Mouse (Mus musculus) adrenal gland (tissue): ENCODE data around the gene Ptpdc1.

Source experiments
- intact Hi-C: fragments of 180-260 bp; cut with DNase I; formaldehyde crosslinking; loops from one replicate; pipeline ENCODE4 v1.15.1; 2025
- long read RNA-seq, 2 experiments: library from polyadenylated mRNA; unstranded; transcript quantifications; one replicate each; pipeline ENCODE4 v2.0.0; 2020; ENCODE audit warnings: borderline replicate concordance in 1 of 2; ENCODE audit not compliant: insufficient replicate concordance in 1 of 2

The Ptpdc1 gene
- long read RNA-seq, experiment 1, full-length matches to known transcripts: 2 of 6 reads
- long read RNA-seq, experiment 1, partial matches to known transcripts: 2 of 6 reads
- long read RNA-seq, experiment 1, other reads (novel, unspliced or antisense): 2 of 6 reads
- long read RNA-seq, experiment 2, full-length matches to known transcripts: 1 of 4 reads
- long read RNA-seq, experiment 2, partial matches to known transcripts: 1 of 4 reads
- long read RNA-seq, experiment 2, other reads (novel, unspliced or antisense): 2 of 4 reads

GRCm38 (mm10) chr13:48625433-48626184 lies at the start of gene Ptpdc1:
Gene Ptpdc1 (minus strand): TSS chr13:48625664.
- intact Hi-C loops: no loop called here

DNA sequence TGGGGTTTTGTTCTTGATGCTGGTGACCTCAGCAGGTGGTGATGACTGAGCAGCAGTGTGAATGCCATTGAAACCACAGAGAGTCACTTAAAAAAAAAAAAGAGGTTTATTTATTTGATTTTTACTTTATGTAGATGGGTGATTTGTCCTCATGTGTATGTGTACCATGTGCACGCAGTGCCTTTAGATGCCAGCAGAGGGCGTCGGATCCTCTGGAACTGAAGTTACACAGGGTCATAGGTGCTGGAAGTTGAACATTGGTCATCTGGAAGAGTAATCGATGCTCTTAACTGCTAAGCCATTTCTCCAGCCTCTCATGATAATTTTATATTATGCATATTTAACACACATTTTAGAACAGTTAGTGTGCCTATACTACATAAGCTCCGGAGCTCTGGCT lies 49.1 kb upstream of the Ptpdc1 start:
- intact Hi-C loops: no loop called here

GRCm38 (mm10) chr13:48672312-48672840 lies 46.9 kb upstream of the Ptpdc1 start:
- intact Hi-C loops: no loop called here

GRCm38 (mm10) chr13:48668976-48669534 lies 43.6 kb upstream of the Ptpdc1 start:
- intact Hi-C loops: no loop called here

- intact Hi-C loops: no loop called here
These were observed 42.9 kb upstream of the Ptpdc1 start for GRCm38 (mm10) chr13:48668091-48668975.

- intact Hi-C loops: no loop called here
These were observed 42.0 kb upstream of the Ptpdc1 start for GRCm38 (mm10) chr13:48667461-48667860.

DNA sequence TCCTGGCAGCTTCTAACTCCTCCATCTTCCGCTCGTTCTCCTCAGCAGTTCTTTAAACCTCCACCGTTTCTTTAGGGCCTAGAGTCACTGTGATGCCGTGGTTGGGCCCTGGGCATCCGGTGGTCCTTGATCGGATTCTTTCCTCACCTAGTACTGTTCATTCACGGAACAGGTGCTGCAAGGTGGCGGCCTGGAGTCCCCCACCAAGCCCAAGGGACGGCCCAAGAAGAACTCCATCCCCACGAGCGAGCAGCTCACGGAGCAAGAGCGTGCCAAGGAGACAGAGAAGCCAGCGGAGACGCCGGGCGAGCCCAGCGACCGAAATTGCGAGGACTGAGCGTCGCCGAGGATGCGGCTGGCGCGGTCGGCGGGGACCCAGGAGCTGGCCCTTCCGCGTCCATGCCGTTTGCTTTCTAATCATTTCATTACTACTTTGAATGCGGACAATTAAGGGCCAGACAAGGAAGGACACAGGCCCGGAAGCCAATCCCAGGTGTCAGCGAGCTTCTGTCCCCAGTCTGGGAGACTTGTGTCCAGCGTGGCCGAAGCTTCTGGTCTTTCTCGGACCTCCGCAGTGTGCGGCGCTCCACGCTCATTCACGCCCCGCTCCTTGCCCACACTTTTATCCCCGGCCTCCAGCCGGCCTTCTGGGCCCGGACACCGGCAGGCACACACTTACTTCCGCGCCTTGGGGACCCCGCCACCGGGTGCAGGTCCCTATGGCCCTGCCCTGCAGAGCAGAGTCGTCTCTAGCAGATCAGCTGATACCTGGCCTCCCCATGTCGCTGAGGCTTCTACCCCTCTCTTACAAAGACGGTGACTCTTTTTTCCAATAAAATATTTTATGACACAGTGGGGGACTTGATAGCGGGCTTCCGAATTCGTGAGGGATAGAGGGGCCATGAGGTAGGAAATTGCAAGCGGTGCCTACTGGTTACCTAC lies 40.5 kb upstream of the Ptpdc1 start:
- intact Hi-C loops: no loop called here

DNA sequence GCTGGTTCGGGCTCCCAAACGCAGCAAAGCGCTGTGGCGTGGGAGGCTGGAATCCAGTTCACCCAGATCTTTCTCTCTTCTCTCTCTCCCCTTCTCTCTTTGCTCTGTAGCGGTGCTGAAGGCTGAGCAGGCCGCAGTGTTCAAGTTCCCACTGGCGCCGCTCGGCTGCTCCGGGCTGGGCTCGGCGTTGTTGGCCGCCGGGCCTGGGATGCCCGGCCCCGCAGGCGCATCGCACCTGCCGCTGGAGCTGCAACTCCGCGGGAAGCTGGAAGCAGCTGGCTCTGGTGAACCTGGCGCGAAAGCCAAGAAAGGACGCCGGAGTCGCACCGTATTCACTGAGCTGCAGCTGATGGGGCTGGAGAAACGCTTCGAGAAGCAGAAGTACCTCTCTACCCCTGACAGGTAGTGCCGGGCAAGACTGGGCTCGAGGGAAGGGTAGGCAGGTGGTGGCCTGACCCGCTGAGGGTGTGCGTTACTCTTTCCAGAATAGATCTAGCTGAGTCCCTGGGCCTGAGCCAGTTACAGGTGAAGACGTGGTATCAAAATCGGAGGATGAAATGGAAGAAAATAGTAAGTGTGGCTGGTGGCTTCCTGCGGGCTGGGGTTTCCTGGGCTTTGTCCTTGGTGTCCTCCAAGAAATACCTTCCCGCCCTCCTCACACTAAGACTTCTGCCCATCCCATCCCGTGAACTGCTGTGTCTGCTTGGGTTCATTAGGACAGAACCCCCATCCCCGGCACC lies 39.6 kb upstream of the Ptpdc1 start:
- intact Hi-C loops: no loop called here

- intact Hi-C loops: no loop called here
These were observed 38.5 kb upstream of the Ptpdc1 start for GRCm38 (mm10) chr13:48663988-48664339.

DNA sequence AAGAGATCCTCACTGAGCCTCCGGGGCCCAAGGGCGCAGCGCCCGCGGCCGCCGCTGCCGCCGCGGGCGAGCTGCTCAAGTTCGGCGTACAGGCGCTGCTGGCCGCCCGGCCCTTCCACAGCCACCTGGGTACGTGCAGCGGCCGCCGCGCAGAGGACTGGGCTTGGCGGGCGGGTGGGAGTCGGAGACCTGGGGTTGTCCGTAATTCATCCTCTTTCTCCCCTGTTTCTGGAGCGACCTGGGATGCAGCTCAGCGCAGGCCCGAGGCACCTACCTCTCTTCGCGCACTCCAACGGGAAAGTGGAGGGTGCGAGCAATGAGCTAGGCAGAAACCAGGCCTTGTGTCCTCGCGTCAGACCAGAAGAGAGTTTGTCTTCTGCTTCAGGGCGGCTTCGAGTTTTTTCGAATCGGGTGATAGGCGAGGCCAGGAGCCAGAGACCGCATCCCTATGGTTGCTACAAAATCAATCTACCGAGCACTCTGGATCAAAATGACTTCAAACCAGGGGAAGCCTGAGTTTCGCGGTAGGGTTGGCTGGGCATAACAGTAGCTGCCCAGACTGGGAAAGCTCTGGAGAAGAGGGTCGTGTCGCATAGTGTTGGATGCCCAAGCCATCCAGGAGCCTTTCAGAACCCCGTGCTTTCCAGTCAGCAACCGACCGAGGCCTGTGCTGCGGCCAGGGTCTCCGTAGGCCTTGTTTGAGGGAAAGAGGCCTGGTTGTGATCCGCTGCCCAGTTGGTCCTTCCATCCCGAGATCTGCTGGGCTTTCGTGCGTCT lies 37.9 kb upstream of the Ptpdc1 start:
- intact Hi-C loops: no loop called here

DNA sequence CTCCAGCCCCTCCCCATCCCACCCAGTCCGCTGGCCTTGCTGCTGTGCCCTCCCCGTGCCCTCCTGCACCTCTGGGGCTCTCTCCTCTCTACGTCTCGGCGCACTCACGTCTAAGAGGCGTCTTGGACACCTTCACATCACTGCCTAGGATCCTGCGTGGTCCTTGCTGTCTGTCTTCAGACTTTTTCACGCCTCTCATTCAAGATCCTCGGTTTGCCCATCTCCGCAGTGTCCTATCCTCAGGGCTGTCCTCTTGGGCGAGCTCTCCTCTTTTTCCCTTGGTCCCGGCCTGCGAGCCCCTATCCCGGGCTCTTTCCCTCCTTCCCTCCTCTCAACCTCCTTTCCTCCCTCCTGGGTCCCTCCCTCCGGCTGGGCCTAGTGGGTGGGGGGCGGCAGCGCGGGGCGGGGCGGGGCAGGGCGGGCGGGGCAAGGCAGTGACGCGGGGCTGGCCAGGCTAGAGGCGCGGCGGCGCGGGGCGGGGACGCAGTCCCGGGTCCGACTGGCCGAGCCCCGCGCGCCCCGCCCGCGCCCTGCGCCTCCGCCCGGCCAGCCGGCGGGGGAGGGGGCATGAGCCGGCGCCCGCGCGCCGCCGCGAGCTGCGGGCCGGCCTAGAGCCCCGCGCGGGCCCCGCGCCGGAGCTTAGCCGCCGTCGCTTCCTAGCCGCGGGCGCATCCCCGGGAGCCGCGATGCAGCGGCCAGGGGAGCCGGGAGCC lies 37.1 kb upstream of the Ptpdc1 start, which contains the start of gene Barx1:
Gene Barx1, plus strand, starts transcription at position 568 of the 713 bp plus-strand sequence.
- intact Hi-C loops: no loop called here

- intact Hi-C loops: no loop called here
These were observed 36.1 kb upstream of the Ptpdc1 start for GRCm38 (mm10) chr13:48661561-48661960.

GRCm38 (mm10) chr13:48660741-48661140 lies 35.3 kb upstream of the Ptpdc1 start:
- intact Hi-C loops: no loop called here

GRCm38 (mm10) chr13:48660221-48660734 lies 34.8 kb upstream of the Ptpdc1 start:
- intact Hi-C loops: no loop called here

- intact Hi-C loops: loop anchor here (5.0 kb wide), 1 partner anchor 338 kb away; no protein-coding TSS in a partner anchor
These were observed 34.1 kb upstream of the Ptpdc1 start for GRCm38 (mm10) chr13:48659254-48660220.

DNA sequence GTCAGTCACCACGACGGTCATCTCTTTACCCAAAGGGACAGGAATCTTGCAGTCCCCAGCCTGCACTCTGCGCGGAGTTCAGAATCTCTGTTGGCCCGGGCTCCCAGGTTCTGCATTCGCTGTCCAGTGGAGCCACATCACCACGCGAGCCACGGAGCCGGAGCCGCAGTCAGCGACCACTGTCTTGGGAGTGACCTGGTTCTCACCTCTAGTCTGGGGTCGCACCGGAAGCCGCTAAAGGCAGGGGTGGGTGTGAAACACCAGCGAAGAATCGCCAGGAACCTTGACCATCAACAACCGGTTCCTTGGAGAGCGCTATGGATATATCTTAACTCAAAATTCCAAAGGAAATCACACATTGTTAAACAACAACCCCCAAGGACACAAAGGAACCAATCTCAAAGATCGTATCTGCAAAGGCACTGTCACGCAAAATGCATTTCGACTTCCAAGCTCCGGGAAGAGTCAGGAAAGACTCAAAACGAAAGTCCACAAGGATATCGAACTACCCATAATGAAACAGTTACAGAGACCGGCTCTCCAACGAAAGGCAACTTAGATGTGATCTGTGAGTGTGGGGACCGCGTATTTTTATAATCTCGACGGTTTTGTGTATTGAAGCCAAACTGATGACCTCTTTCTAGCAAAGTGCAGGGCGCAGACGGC lies 33.3 kb upstream of the Ptpdc1 start:
- intact Hi-C loops: loop anchor here (5.0 kb wide), 1 partner anchor 339 kb away; no protein-coding TSS in a partner anchor
